Mouse (Mus musculus) cortical plate, adult 2 months (tissue): ENCODE results near the gene Me3. TPM values are rescaled to one million over a fixed set of nuclear protein-coding genes. Genes with fewer than 3 reads are reported as not detected.

ENCODE experiments used
- H3K27ac ChIP-seq: fragments of 200-500 bp; 2 replicates; pipeline ENCODE4 v1.5.1; 2012; ENCODE audit warnings: low read length, control low read depth, inconsistent platforms; ENCODE audit not compliant: insufficient read depth
- H3K4me1 ChIP-seq: fragments of 200-500 bp; 2 replicates; pipeline ENCODE4 v1.6.1; 2011; ENCODE audit warnings: low read length; ENCODE audit not compliant: control insufficient read depth, insufficient read depth
- H3K4me3 ChIP-seq: fragments of 200-500 bp; 2 replicates; pipeline ENCODE4 v1.5.1; 2011; ENCODE audit warnings: mild to moderate bottlenecking, low read length, control low read depth; ENCODE audit not compliant: insufficient read depth
- CTCF ChIP-seq: fragments of 200-500 bp; IDR thresholded peaks from 2 replicates; pipeline ENCODE4 v1.5.1; 2011; ENCODE audit warnings: mild to moderate bottlenecking, control low read depth, low read length; ENCODE audit not compliant: insufficient read depth; ENCODE audit errors: extremely low read depth
- POLR2A ChIP-seq: fragments of 200-500 bp; IDR thresholded peaks from 2 replicates; pipeline ENCODE4 v1.6.1; 2011; ENCODE audit warnings: mild to moderate bottlenecking, low read length, control low read depth; ENCODE audit not compliant: insufficient read depth; ENCODE audit errors: extremely low read depth
- polyA plus RNA-seq: library from polyadenylated mRNA; depleted of rRNA; stranded (reverse); fragments of >200 nt; gene quantifications from 2 replicates; pipeline ENCODE4 v1.2.3, GENCODE M21; 2012

Gene Me3
- polyA plus RNA-seq, 1 experiment = 77.0 TPM

GRCm38 (mm10) chr7:89837841-89838240 is 205.6 kb downstream of the Me3 start:
- Histone ChIP-seq H3K4me3 (no peak overlapping the region), H3K27ac (no peak overlapping the region), H3K4me1 (no peaks in the 10 kb centered on the region)
- no peak for TF ChIP-seq POLR2A
- TF ChIP-seq CTCF = no peak

DNA sequence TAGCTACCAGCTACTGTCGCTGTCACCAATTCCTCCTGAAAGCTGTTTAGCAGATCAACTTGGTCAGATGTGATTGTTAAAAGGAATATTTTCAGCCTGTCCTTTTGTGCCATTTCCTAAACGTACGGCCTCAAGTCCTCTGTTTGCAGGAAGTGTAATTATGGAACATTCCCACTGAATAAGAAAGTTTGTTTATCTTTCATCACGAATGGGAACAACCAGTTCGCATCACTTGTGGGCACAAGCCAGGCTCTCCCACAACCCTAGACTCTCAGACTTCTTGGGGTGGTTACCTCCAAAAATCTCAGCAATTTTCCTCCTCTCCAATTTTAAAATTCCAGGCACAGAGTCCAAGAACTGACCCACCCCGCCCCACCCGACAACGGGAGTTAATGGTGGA is 207.5 kb downstream of the Me3 start:
- Histone ChIP-seq H3K4me1 (no peaks in the 10 kb centered on the region), H3K27ac (no peak overlapping the region), H3K4me3 (no peak overlapping the region)
- no peak for TF ChIP-seq CTCF
- TF ChIP-seq POLR2A = no peak

DNA sequence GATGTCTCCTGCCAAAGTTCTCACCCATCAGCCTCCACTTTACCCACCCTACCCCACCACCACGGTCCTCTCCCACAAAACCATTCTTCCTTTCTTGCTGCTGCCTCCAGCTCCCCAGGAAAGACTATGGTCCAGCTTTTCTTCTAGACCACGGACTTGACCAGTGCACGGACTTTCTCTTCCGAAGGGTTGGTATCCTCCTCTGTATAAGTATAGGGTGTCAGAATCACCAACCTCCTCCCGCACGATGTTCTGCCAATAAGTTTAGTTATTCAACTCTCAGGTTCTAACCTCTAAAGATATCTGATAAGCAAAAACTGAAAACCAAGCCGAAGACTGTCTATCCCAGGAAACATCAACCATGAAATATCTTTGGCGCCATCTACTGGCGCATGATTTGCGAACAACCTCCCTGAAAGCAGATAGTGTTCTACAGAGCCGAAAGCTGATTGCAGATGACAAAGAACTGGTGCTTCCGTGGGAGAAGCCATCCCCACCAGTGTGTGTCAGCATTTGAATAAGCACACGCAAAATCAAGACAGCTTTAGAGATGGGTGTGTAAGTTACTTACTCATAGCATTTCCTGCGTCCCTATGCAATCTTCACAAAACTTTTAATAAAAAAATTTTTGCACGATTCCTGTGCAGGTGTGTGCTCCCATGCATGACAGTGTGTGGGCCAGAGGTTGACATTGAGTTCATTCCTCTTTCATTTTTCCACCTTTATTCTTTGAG is 209.6 kb downstream of the Me3 start:
- no peaks in the 10 kb centered on the region for H3K4me1 ChIP-seq
- TF ChIP-seq CTCF (peak; percentile 83), POLR2A (no peak)
- H3K4me3 ChIP-seq = no peak overlapping the region
- no peak overlapping the region for H3K27ac ChIP-seq

DNA sequence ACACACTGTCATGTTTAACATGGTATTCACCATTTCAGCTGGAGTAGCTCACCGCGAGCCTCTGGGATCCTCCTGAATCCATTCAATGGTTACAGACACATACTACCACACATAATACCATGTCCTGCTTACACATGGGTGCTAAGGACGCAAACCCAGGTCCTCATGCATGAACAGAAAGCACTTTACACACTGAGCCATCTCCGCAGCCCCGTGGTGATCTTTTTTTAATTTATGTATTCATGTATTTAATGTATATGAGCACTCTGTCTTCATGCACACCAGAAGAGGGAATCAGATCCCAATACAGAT is 210.2 kb downstream of the Me3 start:
- no peak for TF ChIP-seq POLR2A
- no peak for TF ChIP-seq CTCF
- Histone ChIP-seq H3K27ac (no peak overlapping the region), H3K4me3 (no peak overlapping the region), H3K4me1 (no peaks in the 10 kb centered on the region)

DNA sequence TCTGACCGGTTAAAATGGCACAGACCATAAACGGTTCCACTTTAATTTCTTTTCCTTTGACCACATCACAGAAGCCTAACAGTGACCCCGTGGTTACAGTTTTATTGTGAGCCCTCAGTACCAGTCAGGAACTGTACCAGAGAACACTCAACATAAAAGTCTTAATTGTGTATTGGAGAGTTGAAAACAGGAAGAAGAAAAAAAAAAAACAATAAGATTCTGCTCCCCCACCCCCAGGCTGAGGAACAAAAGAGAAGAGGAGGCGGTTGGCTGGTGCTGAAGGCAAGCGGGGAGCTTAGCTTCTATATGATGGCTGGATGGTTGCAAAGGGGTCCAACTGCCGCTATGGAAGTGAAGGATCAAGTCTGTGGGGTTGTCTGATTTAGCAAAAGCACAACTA is 210.9 kb downstream of the Me3 start:
- Histone ChIP-seq H3K4me1 (no peaks in the 10 kb centered on the region), H3K4me3 (no peak overlapping the region), H3K27ac (no peak overlapping the region)
- TF ChIP-seq POLR2A (no peak), CTCF (no peak)

- TF ChIP-seq POLR2A = no peak
- TF ChIP-seq CTCF = peak; percentile 56
- Histone ChIP-seq H3K27ac (no peak overlapping the region), H3K4me3 (no peak overlapping the region), H3K4me1 (no peaks in the 10 kb centered on the region)
Measured at GRCm38 (mm10) chr7:89843533-89843932, 211.3 kb downstream of the Me3 start.

DNA sequence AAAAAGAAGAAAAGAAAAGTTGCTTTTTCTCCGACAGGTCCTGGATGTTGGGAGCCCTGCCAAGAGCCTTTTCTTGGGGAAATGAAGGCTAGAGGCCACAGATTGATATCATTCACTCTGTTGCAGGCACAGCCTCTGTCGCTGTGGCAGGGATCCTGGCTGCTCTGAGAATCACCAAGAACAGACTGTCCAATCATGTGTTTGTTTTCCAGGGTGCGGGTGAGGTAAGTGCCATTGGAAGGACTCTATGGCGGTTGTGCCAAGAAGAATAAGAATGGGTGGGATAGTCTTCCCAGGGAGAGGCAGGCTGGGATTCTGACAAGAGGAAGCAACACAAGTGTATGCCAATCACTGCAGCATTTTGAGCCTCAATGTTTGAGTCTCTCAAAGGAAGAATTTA is 213.5 kb downstream of the Me3 start:
- Histone ChIP-seq H3K27ac (no peak overlapping the region), H3K4me1 (no peaks in the 10 kb centered on the region), H3K4me3 (no peak overlapping the region)
- TF ChIP-seq CTCF = no peak
- TF ChIP-seq POLR2A = no peak

GRCm38 (mm10) chr7:89850510-89850909 is 218.3 kb downstream of the Me3 start:
- Histone ChIP-seq H3K4me1 (no peaks in the 10 kb centered on the region), H3K4me3 (no peak overlapping the region), H3K27ac (no peak overlapping the region)
- TF ChIP-seq POLR2A (no peak), CTCF (no peak)

- Histone ChIP-seq H3K4me3 (no peak overlapping the region), H3K4me1 (no peaks in the 10 kb centered on the region), H3K27ac (no peak overlapping the region)
- TF ChIP-seq POLR2A (no peak), CTCF (no peak)
Measured at GRCm38 (mm10) chr7:89852158-89853095, 220.2 kb downstream of the Me3 start.

DNA sequence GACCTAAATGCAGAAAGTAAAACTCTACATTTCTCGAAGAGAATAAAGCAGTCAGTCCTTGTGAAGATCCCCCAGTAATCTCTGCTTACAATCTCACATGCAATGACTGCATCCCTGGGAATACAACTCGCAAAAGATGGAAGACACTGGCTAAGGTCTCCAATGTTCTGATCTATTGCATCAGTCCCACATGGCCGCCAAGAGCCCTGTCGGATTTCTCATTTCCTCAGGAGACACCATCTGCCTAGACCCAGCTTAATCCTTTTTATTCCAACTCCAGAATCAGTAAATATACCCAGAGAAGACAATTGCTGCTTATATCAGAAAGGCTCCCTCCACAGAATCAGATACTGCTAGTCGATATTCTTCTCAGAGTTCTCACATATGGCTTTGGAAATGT is 220.9 kb downstream of the Me3 start:
- Histone ChIP-seq H3K27ac (no peak overlapping the region), H3K4me3 (no peak overlapping the region), H3K4me1 (no peaks in the 10 kb centered on the region)
- no peak for TF ChIP-seq CTCF
- TF ChIP-seq POLR2A = no peak
